Mouse (Mus musculus) liver, postnatal 0 days (tissue): Measurements from ENCODE around the gene Eif2s2.

ENCODE experiments used
- CTCF ChIP-seq: sonication (generic); IDR thresholded peaks from 2 replicates; pipeline ENCODE4 v1.5.1; 2016; ENCODE audit warnings: antibody characterized with exemption, low read depth
- EP300 ChIP-seq: IDR thresholded peaks from 2 replicates; pipeline ENCODE4 v1.6.1; 2016; ENCODE audit warnings: antibody characterized with exemption, low read depth, mild to moderate bottlenecking

DNA sequence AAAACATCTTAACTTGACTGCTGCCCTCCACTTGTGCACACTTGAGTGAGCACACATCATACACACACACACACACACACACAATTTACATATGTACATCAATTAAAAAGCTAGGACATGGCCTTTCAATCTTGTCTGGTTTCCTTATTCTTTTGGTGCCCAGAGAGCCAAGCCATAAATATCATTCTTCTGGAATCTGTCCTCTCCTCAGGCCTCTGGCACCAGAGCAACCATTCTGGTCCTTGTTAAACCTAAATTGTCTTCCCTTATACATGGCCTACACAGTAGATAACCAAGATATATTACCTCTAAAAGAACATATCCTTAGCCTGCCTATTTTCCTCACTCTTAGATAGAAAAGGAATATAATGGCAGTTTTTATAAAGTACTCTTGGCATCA lies 44.6 kb downstream of the Eif2s2 start:
- TF ChIP-seq CTCF (no peak), EP300 (no peak)
